Mouse (Mus musculus) CH12.LX (cell line): ENCODE measurements at regions not wholly inside any gene's neighbourhood (a gene's known extent, or its start where the extent isn't known, plus 50 kb on each side); places are given as distances from the start of the nearest gene placed in this dataset.

Source experiments
- DNase-seq: peaks from one replicate; pipeline ENCODE4 v3.0.0-alpha.2; 2013; ENCODE audit errors: extremely low read depth
- H3K27ac ChIP-seq: 2 replicates; pipeline ENCODE4 v1.5.1; 2012; ENCODE audit warnings: low read depth, mild to moderate bottlenecking, control low read depth, moderate library complexity; ENCODE audit not compliant: insufficient read depth
- H3K27me3 ChIP-seq: replicated peaks from 2 replicates; pipeline ENCODE3; 2012; ENCODE audit warnings: inconsistent platforms
- H3K36me3 ChIP-seq, 2 experiments: replicated peaks in 1 of 2; 2 replicates each; pipeline versions ENCODE3 to v1.6.1; 2012; ENCODE audit warnings: inconsistent platforms in 1 of 2, low read length in 1 of 2, mild to moderate bottlenecking in 1 of 2, mixed read lengths in 1 of 2, moderate library complexity in 1 of 2; ENCODE audit not compliant: control insufficient read depth in 1 of 2, insufficient read depth in 1 of 2
- H3K4me1 ChIP-seq, 2 experiments: 2 replicates each; pipeline ENCODE4 v1.6.1; 2012; ENCODE audit warnings: inconsistent platforms in 1 of 2, moderate library complexity in 1 of 2; ENCODE audit not compliant: insufficient read depth in 2 of 2, control insufficient read depth in 1 of 2
- H3K4me2 ChIP-seq: 2 replicates; pipeline ENCODE4 v1.6.1; 2012; ENCODE audit warnings: low read depth, mild to moderate bottlenecking, control low read depth; ENCODE audit not compliant: poor library complexity, insufficient read depth, severe bottlenecking
- H3K4me3 ChIP-seq, 3 experiments: fragments of 150-350 bp in 1 of 3; sonication (generic) in 1 of 3; replicated peaks in 1 of 3; 2 replicates each; pipeline versions ENCODE3 to v1.5.1; 2011 to 2012; ENCODE audit warnings: low read depth in 2 of 3, low read length in 2 of 3, mild to moderate bottlenecking in 2 of 3, moderate library complexity in 2 of 3, control low read depth in 1 of 3, improper control_type of control experiment in 1 of 3, inconsistent platforms in 1 of 3, mixed read lengths in 1 of 3; ENCODE audit not compliant: poor library complexity in 1 of 3
- H3K79me2 ChIP-seq: replicated peaks from 2 replicates; pipeline ENCODE4 v1.6.1; 2012; ENCODE audit warnings: mild to moderate bottlenecking, moderate library complexity; ENCODE audit not compliant: control insufficient read depth, poor library complexity, insufficient read depth, severe bottlenecking; ENCODE audit errors: extremely low read depth
- H3K9ac ChIP-seq: 2 replicates; pipeline ENCODE4 v1.6.1; 2012; ENCODE audit warnings: low read depth, mild to moderate bottlenecking, control low read depth, moderate library complexity; ENCODE audit not compliant: insufficient read depth
- H3K9me3 ChIP-seq: replicated peaks from 2 replicates; pipeline ENCODE3; 2012; ENCODE audit warnings: low read length, inconsistent platforms, mixed read lengths
- CHD1 ChIP-seq: IDR thresholded peaks from 2 replicates; pipeline ENCODE4 v1.6.1; 2012; ENCODE audit warnings: low read depth, low read length, improper control_type of control experiment, inconsistent platforms
- CHD2 ChIP-seq: IDR thresholded peaks from 2 replicates; pipeline ENCODE4 v1.6.1; 2011; ENCODE audit warnings: low read length, improper control_type of control experiment
- E2F4 ChIP-seq: IDR thresholded peaks from 2 replicates; pipeline ENCODE4 v1.6.1; 2011; ENCODE audit warnings: low read depth, low read length, improper control_type of control experiment; ENCODE audit not compliant: insufficient replicate concordance
- ELF1 ChIP-seq: IDR thresholded peaks from 2 replicates; pipeline ENCODE4 v1.6.1; 2014; ENCODE audit warnings: low read depth, mild to moderate bottlenecking, inconsistent platforms, low read length, improper control_type of control experiment
- ETS1 ChIP-seq: conservative IDR thresholded peaks from 2 replicates; pipeline ENCODE4 v1.6.1; 2012; ENCODE audit warnings: low read depth, mild to moderate bottlenecking, inconsistent platforms, low read length, improper control_type of control experiment, moderate library complexity
- GABPA ChIP-seq: IDR thresholded peaks from 2 replicates; pipeline ENCODE4 v1.6.1; 2012; ENCODE audit warnings: low read depth, low read length, improper control_type of control experiment, inconsistent platforms; ENCODE audit not compliant: insufficient replicate concordance
- HCFC1 ChIP-seq: IDR thresholded peaks from 2 replicates; pipeline ENCODE4 v1.6.1; 2012; ENCODE audit warnings: low read depth, mild to moderate bottlenecking, inconsistent platforms, low read length, improper control_type of control experiment
- IRF4 ChIP-seq: IDR thresholded peaks from 2 replicates; pipeline ENCODE4 v1.6.1; 2014; ENCODE audit warnings: low read depth, mild to moderate bottlenecking, inconsistent platforms, low read length, improper control_type of control experiment
- JUND ChIP-seq: conservative IDR thresholded peaks from 2 replicates; pipeline ENCODE4 v1.6.1; 2011; ENCODE audit warnings: low read depth, low read length, improper control_type of control experiment
- KAT2A ChIP-seq: IDR thresholded peaks from 2 replicates; pipeline ENCODE4 v1.6.1; 2012; ENCODE audit warnings: low read length, improper control_type of control experiment, inconsistent platforms; ENCODE audit not compliant: insufficient replicate concordance
- MXI1 ChIP-seq: IDR thresholded peaks from 2 replicates; pipeline ENCODE4 v1.6.1; 2011; ENCODE audit warnings: mild to moderate bottlenecking, low read depth, low read length, improper control_type of control experiment
- MYC ChIP-seq: IDR thresholded peaks from 2 replicates; pipeline ENCODE4 v1.6.1; 2011; ENCODE audit warnings: low read depth, mild to moderate bottlenecking, improper control_type of control experiment, low read length
- NRF1 ChIP-seq: IDR thresholded peaks from 2 replicates; pipeline ENCODE4 v1.6.1; 2014; ENCODE audit warnings: low read depth, mild to moderate bottlenecking, inconsistent platforms, low read length, improper control_type of control experiment, moderate library complexity
- POLR2A ChIP-seq: IDR thresholded peaks from 2 replicates; pipeline ENCODE4 v1.6.1; 2011; ENCODE audit warnings: low read depth, mild to moderate bottlenecking, improper control_type of control experiment, low read length
- POLR2AphosphoS2 ChIP-seq: IDR thresholded peaks from 2 replicates; pipeline ENCODE4 v1.6.1; 2011; ENCODE audit warnings: low read depth, low read length, improper control_type of control experiment
- RAD21 ChIP-seq: IDR thresholded peaks from 2 replicates; pipeline ENCODE4 v1.6.1; 2011; ENCODE audit warnings: low read depth, mild to moderate bottlenecking, low read length, improper control_type of control experiment, moderate library complexity
- RCOR1 ChIP-seq: conservative IDR thresholded peaks from 2 replicates; pipeline ENCODE4 v1.6.1; 2012; ENCODE audit warnings: low read depth, mild to moderate bottlenecking, inconsistent platforms, low read length, improper control_type of control experiment
- SIN3A ChIP-seq: IDR thresholded peaks from 2 replicates; pipeline ENCODE4 v1.6.1; 2012; ENCODE audit warnings: low read length, improper control_type of control experiment, inconsistent platforms
- SMC3 ChIP-seq: IDR thresholded peaks from 2 replicates; pipeline ENCODE4 v1.6.1; 2011; ENCODE audit warnings: low read depth, low read length, improper control_type of control experiment
- USF1 ChIP-seq: IDR thresholded peaks from 2 replicates; pipeline ENCODE4 v1.6.1; 2014; ENCODE audit warnings: low read depth, mild to moderate bottlenecking, inconsistent platforms, low read length, improper control_type of control experiment
- USF2 ChIP-seq: conservative IDR thresholded peaks from 2 replicates; pipeline ENCODE4 v1.6.1; 2011; ENCODE audit warnings: low read depth, low read length, improper control_type of control experiment
- ZC3H11A ChIP-seq: IDR thresholded peaks from 2 replicates; pipeline ENCODE4 v1.6.1; 2012; ENCODE audit warnings: low read depth, mild to moderate bottlenecking, inconsistent platforms, low read length, improper control_type of control experiment
- ZKSCAN1 ChIP-seq: IDR thresholded peaks from 2 replicates; pipeline ENCODE4 v1.6.1; 2012; ENCODE audit warnings: low read depth, inconsistent platforms, low read length, improper control_type of control experiment, borderline replicate concordance
- ZMIZ1 ChIP-seq: IDR thresholded peaks from 2 replicates; pipeline ENCODE4 v1.6.1; 2012; ENCODE audit warnings: low read depth, mild to moderate bottlenecking, inconsistent platforms, low read length, improper control_type of control experiment
- dilution Hi-C: fragments of 300-500 bp; cut with MboI; formaldehyde crosslinking; loops from 2 replicates; pipeline ENCODE4 v1.14.3; 2020; ENCODE audit warnings: low sequenced_read_pairs; ENCODE audit not compliant: extremely low pct_unique_long_range_greater_than_20kb, extremely low pct_ligation_motif_present
- in situ Hi-C: fragments of 300-500 bp; cut with MboI; formaldehyde crosslinking; loops from 3 replicates; pipeline ENCODE4 v1.14.3; 2019; ENCODE audit warnings: low sequenced_read_pairs, low pct_ligation_motif_present, low pct_unique_long_range_greater_than_20kb, mixed read lengths

DNA sequence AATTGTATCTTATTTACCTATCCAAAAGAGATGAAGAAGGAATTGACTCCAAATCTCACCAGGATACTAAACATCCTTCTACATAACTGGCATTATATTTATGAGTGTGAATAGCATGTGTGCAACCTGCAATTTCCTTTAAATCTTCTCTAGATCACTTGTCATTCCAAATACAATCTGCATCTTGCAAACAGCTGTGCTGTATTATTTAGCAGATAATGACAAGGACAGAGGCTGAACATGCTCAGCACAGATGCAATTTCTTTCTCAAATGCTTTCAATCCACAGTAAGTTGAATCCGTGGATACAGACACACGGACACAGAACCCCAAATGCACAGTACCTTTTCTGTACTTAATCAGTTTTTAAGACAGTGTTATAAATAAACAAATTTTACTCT, 229.4 kb upstream of the Cd180 start:
- no peak overlapping the region for H3K4me3 ChIP-seq
- TF ChIP-seq ETS1: no peak
- no peak for TF ChIP-seq CHD2
- TF ChIP-seq IRF4: no peak
- TF ChIP-seq ELF1: no peak
- TF ChIP-seq JUND: no peak
- TF ChIP-seq E2F4: no peak
- H3K79me2 ChIP-seq: no peaks in the 10 kb centered on the region
- no peak overlapping the region for H3K4me2 ChIP-seq
- in situ Hi-C loops: no loop called here
- H3K27ac ChIP-seq: no peak overlapping the region
- no peaks in the 10 kb centered on the region for H3K36me3 ChIP-seq
- dilution Hi-C loops: no loop called here
- H3K4me1 ChIP-seq: no peaks in the 10 kb centered on the region
- no peak for DNase-seq
- no peak overlapping the region for H3K9ac ChIP-seq
- H3K27me3 ChIP-seq: no peaks in the 10 kb centered on the region
- no peaks in the 10 kb centered on the region for H3K9me3 ChIP-seq

- Histone ChIP-seq H3K36me3 (no peaks in the 10 kb centered on the region), H3K79me2 (no peaks in the 10 kb centered on the region), H3K27ac (no peak overlapping the region), H3K9me3 (no peaks in the 10 kb centered on the region), H3K9ac (no peak overlapping the region), H3K27me3 (no peaks in the 10 kb centered on the region), H3K4me2 (no peak overlapping the region), H3K4me3 (no peak overlapping the region), H3K4me1 (no peaks in the 10 kb centered on the region)
- in situ Hi-C loops (no loop called here), dilution Hi-C loops (no loop called here)
- TF ChIP-seq RAD21 (no peak), USF1 (no peak), MXI1 (no peak), SMC3 (no peak)
- no peak for DNase-seq
Observed at GRCm38 (mm10) chr13:102481906-102482305, 211.5 kb upstream of the Cd180 start.

- Histone ChIP-seq H3K9ac (no peak overlapping the region), H3K79me2 (no peaks in the 10 kb centered on the region), H3K36me3 (no peaks in the 10 kb centered on the region), H3K27ac (no peak overlapping the region), H3K9me3 (no peaks in the 10 kb centered on the region), H3K4me3 (no peak overlapping the region), H3K27me3 (no peaks in the 10 kb centered on the region), H3K4me2 (no peak overlapping the region)
- DNase-seq: no peak
- in situ Hi-C loops: no loop called here
- TF ChIP-seq POLR2AphosphoS2: no peak
- TF ChIP-seq GABPA: no peak
- TF ChIP-seq SIN3A: no peak
- no peak for TF ChIP-seq CHD1
- TF ChIP-seq JUND: no peak
- no peak for TF ChIP-seq HCFC1
- TF ChIP-seq ZC3H11A: no peak
- TF ChIP-seq ETS1: no peak
- TF ChIP-seq ZKSCAN1: no peak
- TF ChIP-seq POLR2A: no peak
- no peak for TF ChIP-seq ELF1
- TF ChIP-seq USF2: no peak
- TF ChIP-seq ZMIZ1: no peak
- TF ChIP-seq RCOR1: no peak
- TF ChIP-seq SMC3: no peak
- TF ChIP-seq KAT2A: no peak
- no peak for TF ChIP-seq CHD2
- no peak for TF ChIP-seq MYC
- TF ChIP-seq RAD21: no peak
- TF ChIP-seq NRF1: no peak
- TF ChIP-seq, all 38 proteins: peak for 0
- dilution Hi-C loops: no loop called here
- no peaks in the 10 kb centered on the region for H3K4me1 ChIP-seq
Observed at GRCm38 (mm10) chr13:102482451-102482850, 210.9 kb upstream of the Cd180 start.
